Mouse (Mus musculus): Measurements from ENCODE around the gene Vmn1r55.

- TF ChIP-seq CTCF (IDR thresholded peaks at IDR 0.05): no peak
- TF ChIP-seq EP300 (IDR thresholded peaks at IDR 0.05): no peak
Observed at GRCm38 (mm10) chr7:5080815-5081214, 68.7 kb downstream of the Vmn1r55 start.
